Mouse (Mus musculus) hindbrain, embryonic 13.5 days (tissue): ENCODE data around the gene Rwdd4a. TPM values are rescaled to one million over a fixed set of nuclear protein-coding genes. Genes with fewer than 3 reads are reported as not detected.

Experiments used
- ATAC-seq: fragments of 200-750 bp; cut with Nextera tagmentation; 2 replicates; pipeline ENCODE4 v1.8.0; 2017; ENCODE audit warnings: moderate TSS enrichment; ENCODE audit not compliant: low FRiP score
- H3K27ac ChIP-seq: fragments of 300-500 bp; sonication (generic); 2 replicates; pipeline ENCODE4 v1.5.1; 2015; ENCODE audit warnings: inconsistent platforms, mild to moderate bottlenecking, moderate library complexity
- H3K27me3 ChIP-seq: fragments of 300-500 bp; sonication (generic); 2 replicates; pipeline ENCODE4 v1.6.1; 2015; ENCODE audit warnings: mild to moderate bottlenecking, inconsistent platforms
- H3K36me3 ChIP-seq: fragments of 300-500 bp; sonication (generic); 2 replicates; pipeline ENCODE4 v1.6.1; 2015; ENCODE audit warnings: mild to moderate bottlenecking, inconsistent platforms
- H3K4me1 ChIP-seq: fragments of 300-500 bp; sonication (generic); replicated peaks from 2 replicates; pipeline ENCODE4 v1.6.1; 2015; ENCODE audit warnings: inconsistent platforms
- H3K4me2 ChIP-seq: fragments of 300-500 bp; sonication (generic); 2 replicates; pipeline ENCODE4 v1.6.1; 2015; ENCODE audit warnings: inconsistent platforms, mild to moderate bottlenecking, moderate library complexity
- H3K4me3 ChIP-seq: fragments of 300-500 bp; sonication (generic); 2 replicates; pipeline ENCODE4 v1.5.1; 2015; ENCODE audit warnings: mild to moderate bottlenecking, inconsistent platforms
- H3K9ac ChIP-seq: fragments of 300-500 bp; sonication (generic); 2 replicates; pipeline ENCODE4 v1.6.1; 2015; ENCODE audit warnings: mild to moderate bottlenecking, inconsistent platforms
- H3K9me3 ChIP-seq: fragments of 300-500 bp; sonication (generic); 2 replicates; pipeline ENCODE4 v1.6.1; 2016; ENCODE audit warnings: inconsistent platforms
- WGBS: fragments of 180-500 bp; shearing (Covaris S2); methylation state at CpG from one replicate; pipeline ENCODE4 v1.1.7; 2015; 5-methylcytosine and 5-hydroxymethylcytosine counted together
- polyA plus RNA-seq: library from polyadenylated mRNA; unstranded; fragments of >200 nt; fragmentation: Nextera tagmentation; extraction: Ambion mirVana; gene quantifications from 2 replicates; pipeline ENCODE4 v1.2.1, GENCODE M21; 2015

Gene Rwdd4a
- polyA plus RNA-seq, result 37.6 and 39.4 TPM in 2 replicates

DNA sequence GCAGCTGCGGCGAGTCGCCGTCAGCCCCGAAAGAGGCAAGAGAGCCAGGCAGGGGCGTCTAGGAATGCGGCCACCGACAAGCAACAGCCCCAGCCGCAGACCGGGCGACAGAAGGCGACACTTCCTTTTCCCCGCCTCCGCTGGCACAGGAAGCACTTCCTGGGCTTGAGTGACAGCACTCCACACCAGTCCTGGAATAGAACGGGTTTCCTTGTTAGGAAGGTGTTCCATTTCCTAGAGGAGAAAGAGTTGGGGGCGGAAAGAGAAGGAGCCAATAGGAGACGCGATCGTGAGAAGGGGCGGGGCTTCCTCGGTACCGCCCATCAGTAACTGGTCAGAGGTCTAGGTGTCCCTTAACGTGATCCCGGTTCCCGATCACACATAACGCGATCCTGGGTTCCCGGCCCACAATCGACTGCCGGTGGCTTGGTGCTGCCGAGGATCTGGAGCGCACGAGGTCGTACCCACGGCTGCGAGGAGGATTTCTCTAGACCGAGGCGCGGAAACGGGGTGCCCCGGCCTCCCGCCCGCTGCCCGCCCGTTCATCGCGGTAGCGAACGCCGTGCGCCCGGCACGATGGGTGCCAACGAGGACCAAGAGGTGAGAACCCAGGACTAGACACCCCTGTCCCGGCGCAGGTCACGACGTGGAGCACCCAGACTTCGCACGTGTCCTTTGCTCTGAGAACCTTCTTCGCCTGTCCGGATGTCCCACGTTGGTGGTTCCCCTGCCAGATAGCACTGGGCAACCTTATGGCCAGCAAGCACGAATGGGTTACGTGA is at the start of gene Rwdd4a, which contains the start of gene Trappc11:
Gene Rwdd4a, plus strand, starts transcription at position 321 of the 782 bp plus-strand sequence.
Gene Trappc11, minus strand, starts transcription at position 127 of the 782 bp plus-strand sequence.
- H3K27ac ChIP-seq, result peak within 1 kb of the TSS; percentile 89
- peak within 1 kb of the TSS; percentile 85 for H3K4me3 ChIP-seq
- peaks cover 34% of the 10 kb centered on the region for H3K4me1 ChIP-seq
- peak; percentile 100 for ATAC-seq
- H3K9me3 ChIP-seq, result no peaks in the 10 kb centered on the region
- under 1% methylated on average over 65 of the region's 65 CpGs for WGBS
- H3K36me3 ChIP-seq, result peaks cover 23% of the 10 kb centered on the region
- H3K4me2 ChIP-seq, result peak within 1 kb of the TSS; percentile 86
- peak within 1 kb of the TSS; percentile 93 for H3K9ac ChIP-seq
- H3K27me3 ChIP-seq, result no peaks in the 10 kb centered on the region

DNA sequence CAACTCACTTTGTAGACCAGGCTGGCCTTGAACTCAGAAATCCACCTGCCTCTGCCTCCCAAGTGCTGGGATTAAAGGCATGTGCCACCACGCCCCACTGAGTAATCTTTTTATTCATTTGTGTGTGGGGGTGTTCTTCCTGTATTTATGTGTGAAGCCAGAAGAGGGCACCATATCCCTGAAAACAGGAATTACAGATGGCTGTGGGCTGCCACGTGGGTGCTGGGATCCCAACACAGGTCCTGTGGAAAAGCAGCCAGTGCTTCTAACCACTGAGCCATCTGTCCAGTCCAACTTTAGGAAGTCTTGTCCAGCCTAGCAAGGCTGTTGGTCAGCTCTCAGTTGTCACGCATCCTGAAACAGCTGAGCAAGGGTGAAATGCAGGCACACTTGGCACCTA is 46.2 kb upstream of the Rwdd4a start:
- H3K4me2 ChIP-seq, result no peak overlapping the region
- WGBS, result 90% methylated on average over 3 of the region's 3 CpGs
- no peaks in the 10 kb centered on the region for H3K27me3 ChIP-seq
- no peak overlapping the region for H3K9ac ChIP-seq
- no peak for ATAC-seq
- peaks cover 54% of the 10 kb centered on the region for H3K36me3 ChIP-seq
- peaks cover 4% of the 10 kb centered on the region; the same call in 1 of the 2 replicates for H3K9me3 ChIP-seq
- no peak overlapping the region for H3K4me3 ChIP-seq
- H3K4me1 ChIP-seq, result no peaks in the 10 kb centered on the region; the same call in 1 of the 2 replicates
- no peak overlapping the region for H3K27ac ChIP-seq

DNA sequence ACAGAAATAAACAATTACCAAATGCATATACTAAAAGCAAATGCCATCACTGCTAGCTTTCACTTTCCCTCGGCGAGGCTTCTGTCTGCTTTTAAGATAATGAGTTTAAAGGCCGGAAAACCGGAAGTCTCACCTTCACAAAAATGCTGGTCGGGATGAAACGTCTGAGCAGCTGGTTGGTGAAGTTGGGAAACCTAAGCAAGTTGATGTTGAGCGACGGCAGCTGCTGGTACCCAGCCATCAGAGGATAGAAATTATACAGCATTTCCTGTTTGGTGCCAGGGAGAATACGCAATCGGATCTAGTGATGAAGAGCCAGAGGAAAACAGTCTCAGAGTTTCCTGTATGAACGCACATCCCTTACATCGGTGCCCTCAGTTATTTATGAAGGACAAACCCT is 40.4 kb upstream of the Rwdd4a start:
- H3K4me2 ChIP-seq, result no peak overlapping the region
- no peaks in the 10 kb centered on the region for H3K4me1 ChIP-seq
- peaks cover 89% of the 10 kb centered on the region for H3K36me3 ChIP-seq
- H3K9me3 ChIP-seq, result no peaks in the 10 kb centered on the region
- no peak for ATAC-seq
- no peak overlapping the region for H3K4me3 ChIP-seq
- no peak overlapping the region for H3K9ac ChIP-seq
- H3K27me3 ChIP-seq, result no peaks in the 10 kb centered on the region
- 95% methylated on average over 12 of the region's 12 CpGs for WGBS
- no peak overlapping the region for H3K27ac ChIP-seq

DNA sequence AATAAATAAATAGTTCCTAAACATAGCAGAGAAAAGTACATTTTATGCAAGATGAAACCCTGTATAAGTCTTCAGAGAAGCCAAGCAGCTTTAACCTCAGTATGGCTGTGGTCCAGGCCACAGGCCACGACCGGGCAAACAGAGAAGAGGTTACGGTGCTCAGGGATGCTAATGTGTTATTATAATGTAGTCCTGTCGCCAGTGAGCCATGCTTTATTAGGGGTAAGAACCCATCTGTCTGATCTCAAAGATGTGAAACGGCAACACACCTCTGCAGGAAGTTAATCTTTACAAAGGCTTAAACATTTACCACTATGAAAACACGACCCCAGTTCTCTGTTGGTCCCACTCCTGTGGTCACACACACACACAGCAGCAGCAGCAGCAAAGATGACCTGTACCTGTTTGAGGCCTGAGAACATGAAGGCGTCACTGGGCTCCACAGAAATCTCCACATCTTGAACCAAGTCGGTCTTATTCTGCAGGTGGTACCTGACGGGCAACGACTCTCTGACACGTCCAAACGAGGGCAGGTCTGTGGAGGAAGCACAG is 38.8 kb upstream of the Rwdd4a start:
- WGBS, result 89% methylated on average over 12 of the region's 12 CpGs
- H3K4me2 ChIP-seq, result no peak overlapping the region
- H3K9ac ChIP-seq, result no peak overlapping the region
- no peak overlapping the region for H3K27ac ChIP-seq
- H3K27me3 ChIP-seq, result no peaks in the 10 kb centered on the region
- no peak overlapping the region for H3K4me3 ChIP-seq
- no peaks in the 10 kb centered on the region for H3K9me3 ChIP-seq
- ATAC-seq, result no peak
- peaks cover 94% of the 10 kb centered on the region for H3K36me3 ChIP-seq
- no peaks in the 10 kb centered on the region for H3K4me1 ChIP-seq

DNA sequence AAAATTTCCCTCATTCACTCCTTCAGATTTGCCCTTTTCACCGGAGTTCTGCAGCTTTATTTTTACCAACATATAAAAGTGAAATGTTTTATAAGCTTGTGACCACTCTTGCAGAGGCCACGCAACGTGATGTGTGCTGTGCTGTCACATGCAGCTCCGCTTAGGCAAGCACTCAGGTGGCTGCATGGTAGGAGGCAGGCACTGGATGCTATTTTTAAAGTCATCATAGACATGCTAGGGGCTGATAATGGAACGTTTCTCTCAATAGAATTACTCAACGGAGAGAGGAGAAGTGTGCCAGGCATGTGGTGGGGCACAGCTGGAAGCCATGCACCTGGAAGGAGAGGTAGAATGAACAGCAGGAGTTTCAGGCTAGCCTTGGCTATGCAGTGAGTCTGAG is 38.0 kb upstream of the Rwdd4a start:
- Histone ChIP-seq H3K4me2 (no peak overlapping the region), H3K4me3 (no peak overlapping the region), H3K27me3 (no peaks in the 10 kb centered on the region), H3K4me1 (no peaks in the 10 kb centered on the region), H3K27ac (no peak overlapping the region), H3K36me3 (peaks cover 96% of the 10 kb centered on the region), H3K9ac (no peak overlapping the region), H3K9me3 (no peaks in the 10 kb centered on the region)
- WGBS, result 90% methylated on average over 6 of the region's 6 CpGs
- ATAC-seq, result no peak

DNA sequence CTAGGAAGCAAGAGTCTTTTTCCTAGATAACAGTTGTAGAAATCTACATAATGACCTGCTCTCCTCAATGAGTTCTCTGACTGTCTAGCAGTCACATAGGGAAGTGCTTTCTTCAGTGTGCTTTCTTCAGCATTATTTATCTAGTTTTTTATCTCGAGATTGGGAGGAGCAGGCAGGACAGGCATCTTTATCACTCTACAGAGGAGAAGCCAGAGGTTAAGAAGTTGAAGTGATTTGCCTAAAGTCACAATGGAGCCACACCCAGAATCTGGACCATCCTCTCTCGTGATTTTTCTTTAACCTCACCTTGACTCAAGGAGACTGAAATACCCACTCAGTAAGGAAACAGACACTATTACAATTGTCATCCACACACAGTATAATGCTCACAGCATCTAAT is 31.5 kb upstream of the Rwdd4a start:
- peaks cover 93% of the 10 kb centered on the region for H3K36me3 ChIP-seq
- H3K4me2 ChIP-seq, result no peak overlapping the region
- H3K4me3 ChIP-seq, result no peak overlapping the region
- no peaks in the 10 kb centered on the region for H3K9me3 ChIP-seq
- H3K9ac ChIP-seq, result no peak overlapping the region
- no peaks in the 10 kb centered on the region for H3K27me3 ChIP-seq
- no peak overlapping the region for H3K27ac ChIP-seq
- WGBS, result 87% methylated on average over 2 of the region's 2 CpGs
- ATAC-seq, result no peak
- H3K4me1 ChIP-seq, result no peaks in the 10 kb centered on the region

DNA sequence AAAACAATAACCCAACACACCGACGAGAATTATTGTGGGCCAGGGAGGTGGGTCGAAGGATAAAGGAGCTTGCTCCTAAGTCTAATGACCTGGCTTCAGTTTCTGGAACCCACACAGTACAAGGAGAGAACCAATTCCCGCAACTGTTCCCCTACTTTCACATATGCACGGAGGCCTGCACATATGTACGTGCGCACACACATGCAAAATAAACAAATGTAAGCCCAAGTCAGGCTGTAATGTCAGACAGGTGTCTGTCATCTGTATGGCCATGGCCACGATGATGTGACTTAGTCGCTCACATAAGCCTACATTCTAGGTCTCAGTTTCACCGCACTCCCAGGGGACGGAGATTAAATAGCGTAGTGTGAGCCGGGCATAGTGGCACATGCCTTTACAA is 30.9 kb upstream of the Rwdd4a start:
- Histone ChIP-seq H3K4me1 (no peaks in the 10 kb centered on the region), H3K4me2 (no peak overlapping the region), H3K9ac (no peak overlapping the region), H3K9me3 (no peaks in the 10 kb centered on the region), H3K4me3 (no peak overlapping the region), H3K27ac (no peak overlapping the region), H3K27me3 (no peaks in the 10 kb centered on the region), H3K36me3 (peaks cover 92% of the 10 kb centered on the region)
- 94% methylated on average over 13 of the region's 13 CpGs for WGBS
- ATAC-seq, result no peak

DNA sequence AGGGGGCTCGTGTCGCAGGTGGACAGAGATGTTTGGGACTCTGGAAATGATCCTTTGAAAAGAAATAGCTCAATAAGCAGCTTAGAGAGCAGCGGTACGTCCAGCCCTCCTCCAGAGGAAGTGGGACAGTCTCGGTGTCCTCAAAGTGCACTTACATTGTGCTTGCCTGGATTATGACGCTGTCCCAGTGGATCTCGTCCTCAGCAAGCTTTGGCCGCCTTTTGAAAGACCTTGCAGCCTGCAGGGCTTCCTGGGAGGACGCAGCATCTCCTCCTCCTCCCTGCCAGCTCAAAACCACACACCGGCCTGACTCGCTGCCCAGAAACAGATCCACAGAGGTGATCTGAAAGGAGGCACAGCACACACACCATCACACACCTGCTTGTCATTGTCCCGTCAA is 28.0 kb upstream of the Rwdd4a start:
- H3K36me3 ChIP-seq, result peaks cover 86% of the 10 kb centered on the region
- H3K4me2 ChIP-seq, result no peak overlapping the region

DNA sequence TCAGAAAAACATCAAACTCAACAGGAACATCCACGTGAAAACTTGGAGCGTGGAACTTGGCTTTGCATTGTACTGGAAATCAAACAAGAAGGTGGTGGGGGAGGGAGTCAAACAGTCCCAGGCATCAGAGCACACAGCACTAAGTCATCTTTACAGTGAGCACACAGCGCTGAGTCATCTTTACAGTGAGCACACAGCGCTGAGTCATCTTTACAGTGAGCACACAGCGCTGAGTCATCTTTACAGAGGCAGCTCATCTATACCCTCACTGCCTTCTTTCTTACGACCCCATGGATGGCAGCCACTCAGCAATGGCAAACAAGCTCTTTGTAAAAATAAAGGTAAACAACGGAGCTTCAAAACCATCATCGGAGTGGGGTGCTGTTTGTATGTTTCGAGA is 22.5 kb upstream of the Rwdd4a start:
- no peak for ATAC-seq

More for the DNA sequence above, 28.0 kb upstream of the Rwdd4a start:
- 90% methylated on average over 12 of the region's 12 CpGs for WGBS
- Histone ChIP-seq H3K4me3 (no peak overlapping the region), H3K9ac (no peak overlapping the region), H3K27me3 (no peaks in the 10 kb centered on the region), H3K9me3 (no peaks in the 10 kb centered on the region), H3K4me1 (no peaks in the 10 kb centered on the region), H3K27ac (no peak overlapping the region)
- no peak for ATAC-seq

DNA sequence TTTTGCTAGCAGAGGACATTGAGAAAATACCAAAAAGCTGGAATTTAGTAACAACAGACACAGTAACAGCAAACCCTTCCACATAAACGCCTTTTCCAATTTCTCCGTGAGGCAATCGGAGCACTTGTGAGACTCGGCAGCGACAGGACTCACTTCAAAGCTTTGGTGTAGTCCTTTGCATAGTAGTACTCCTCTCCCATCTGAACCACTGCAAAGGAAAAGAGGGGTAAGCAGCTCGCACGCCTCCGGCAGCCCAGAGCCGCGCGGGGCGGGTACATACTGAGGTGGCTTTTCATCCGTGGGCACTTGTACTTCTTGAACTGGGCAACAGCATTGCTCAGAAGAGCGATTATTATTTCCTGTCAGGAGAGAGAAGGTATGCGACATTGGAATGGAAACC is 19.9 kb upstream of the Rwdd4a start:
- no peak overlapping the region for H3K9ac ChIP-seq
- ATAC-seq, result no peak
- peaks cover 80% of the 10 kb centered on the region for H3K36me3 ChIP-seq

More for the DNA sequence above, 22.5 kb upstream of the Rwdd4a start:
- Histone ChIP-seq H3K9ac (no peak overlapping the region), H3K9me3 (no peaks in the 10 kb centered on the region), H3K4me3 (no peak overlapping the region), H3K27ac (no peak overlapping the region), H3K4me2 (no peak overlapping the region), H3K27me3 (no peaks in the 10 kb centered on the region), H3K36me3 (peaks cover 79% of the 10 kb centered on the region), H3K4me1 (no peaks in the 10 kb centered on the region)
- WGBS, result 94% methylated on average over 9 of the region's 9 CpGs

DNA sequence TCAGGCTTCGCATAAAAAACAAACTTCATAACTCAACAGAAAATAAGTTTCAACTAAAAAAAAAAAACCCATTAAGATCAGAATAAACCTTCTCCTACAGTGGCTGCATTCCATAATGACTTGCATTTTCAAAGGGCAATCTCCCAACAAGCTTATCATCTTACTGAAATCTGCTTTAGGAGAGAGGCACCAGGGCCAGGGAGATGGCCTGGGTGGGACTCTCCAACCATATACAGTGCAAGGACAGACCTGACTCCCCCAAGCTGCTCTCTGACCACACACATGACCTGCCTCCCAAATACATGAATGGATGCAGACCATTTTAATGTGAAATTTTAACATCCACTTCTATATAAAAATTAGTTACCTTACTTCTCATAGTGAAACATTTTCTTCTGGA is 5.4 kb upstream of the Rwdd4a start:
- Histone ChIP-seq H3K9ac (no peak overlapping the region), H3K4me3 (no peak overlapping the region), H3K9me3 (no peaks in the 10 kb centered on the region), H3K27ac (no peak overlapping the region), H3K4me1 (peaks cover 13% of the 10 kb centered on the region), H3K27me3 (no peaks in the 10 kb centered on the region), H3K4me2 (no peak overlapping the region), H3K36me3 (peaks cover 58% of the 10 kb centered on the region)
- no peak for ATAC-seq
- WGBS, result 98% methylated on average over 1 of the region's 1 CpGs

More for the DNA sequence above, 19.9 kb upstream of the Rwdd4a start:
- no peaks in the 10 kb centered on the region for H3K27me3 ChIP-seq
- H3K4me3 ChIP-seq, result no peak overlapping the region
- H3K9me3 ChIP-seq, result no peaks in the 10 kb centered on the region
- 97% methylated on average over 15 of the region's 15 CpGs for whole genome bisulfite sequencing
- no peak overlapping the region for H3K4me2 ChIP-seq
- H3K27ac ChIP-seq, result no peak overlapping the region
- no peaks in the 10 kb centered on the region for H3K4me1 ChIP-seq

DNA sequence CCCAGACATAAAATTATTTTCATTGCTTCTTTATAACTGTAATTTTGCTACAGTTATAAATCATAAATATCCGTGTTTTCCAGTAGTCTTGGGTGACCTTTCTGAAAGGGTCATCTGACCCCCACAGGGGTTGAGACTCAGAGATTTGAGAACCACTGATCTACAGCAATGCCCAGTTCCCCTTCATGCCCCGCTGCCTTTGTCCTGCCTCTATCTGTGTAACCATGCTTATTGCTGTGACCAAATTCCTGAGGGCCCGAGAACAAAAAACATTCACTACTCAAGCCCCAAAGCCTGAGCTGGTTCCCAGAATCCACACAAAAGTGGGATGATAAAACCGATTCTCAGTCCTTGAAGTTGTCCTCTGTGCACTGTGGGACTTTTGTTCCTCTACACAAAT is 4.9 kb downstream of the Rwdd4a start:
- no peak overlapping the region for H3K4me3 ChIP-seq
- no peak overlapping the region for H3K27ac ChIP-seq
- ATAC-seq, result no peak
- H3K9ac ChIP-seq, result no peak overlapping the region
- 49% methylated on average over 4 of the region's 4 CpGs for WGBS
- H3K4me1 ChIP-seq, result peaks cover 21% of the 10 kb centered on the region
- no peak overlapping the region for H3K4me2 ChIP-seq
- peaks cover 46% of the 10 kb centered on the region for H3K36me3 ChIP-seq
- H3K27me3 ChIP-seq, result no peaks in the 10 kb centered on the region
- H3K9me3 ChIP-seq, result no peaks in the 10 kb centered on the region

DNA sequence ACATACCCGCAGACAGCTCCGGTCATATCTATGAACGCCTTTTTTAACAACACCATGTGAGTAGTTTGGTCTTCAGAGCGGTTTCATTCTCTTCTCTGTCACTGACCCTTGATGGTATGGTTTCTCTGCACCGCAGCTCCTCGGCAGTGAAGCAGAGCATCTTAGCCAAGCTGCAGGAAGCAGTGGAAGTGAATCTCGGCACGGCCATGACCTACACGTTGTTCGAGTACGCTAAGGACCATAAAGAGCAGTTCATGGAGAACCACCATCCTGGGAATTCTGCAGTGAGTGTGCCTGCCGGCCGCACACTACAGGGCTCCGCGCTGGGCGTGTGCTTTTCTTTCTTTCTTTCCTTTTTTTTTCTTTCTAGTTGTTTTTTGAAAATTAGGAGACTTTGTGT is 9.3 kb downstream of the Rwdd4a start:
- peaks cover 86% of the 10 kb centered on the region for H3K36me3 ChIP-seq
- 97% methylated on average over 16 of the region's 16 CpGs for WGBS
- ATAC-seq, result no peak
- no peak overlapping the region for H3K27ac ChIP-seq
- no peak overlapping the region for H3K4me2 ChIP-seq
- no peaks in the 10 kb centered on the region for H3K27me3 ChIP-seq
- no peaks in the 10 kb centered on the region for H3K4me1 ChIP-seq
- no peak overlapping the region for H3K9ac ChIP-seq
- no peaks in the 10 kb centered on the region for H3K9me3 ChIP-seq
- no peak overlapping the region for H3K4me3 ChIP-seq
